8 mouse cellular contexts compared by ENCODE assay signal in genomic region chr9:65587270-65587572, GRCm38 (mm10). TPM values are rescaled to one million over a fixed set of nuclear protein-coding genes. Genes with fewer than 3 reads are reported as not detected.
A peak's percentile ranks its signal among the peaks of the same experiment; 100 is the strongest.
DNase-seq lines count a peak whose midpoint lies in the region; ATAC-seq and TF ChIP-seq lines count a peak whose summit lies in the region.

No protein-coding gene starts in this region.

- H3K9ac ChIP-seq in heart, postnatal 0 days (replicated peaks; ENCODE audit: low read depth, low read length), result peak overlapping the region; percentile 58
- H3K9ac ChIP-seq in hindbrain, embryonic 16.5 days (ENCODE audit: low read depth, low read length), result no peak overlapping the region; the same call in 1 of the 2 replicates
- H3K9ac ChIP-seq in midbrain, embryonic 13.5 days (replicated peaks), result peak overlapping the region; percentile 71

- no peaks in the 10 kb centered on the region for H3K27me3 ChIP-seq in heart, postnatal 0 days (ENCODE audit: control insufficient read depth, insufficient read depth, low read length)
- no peaks in the 10 kb centered on the region for H3K27me3 ChIP-seq in hindbrain, embryonic 16.5 days (replicated peaks; ENCODE audit: control insufficient read depth, insufficient read depth, low read length)
- no peaks in the 10 kb centered on the region for H3K27me3 ChIP-seq in midbrain, embryonic 13.5 days

- TF ChIP-seq CTCF in heart, postnatal 0 days (IDR thresholded peaks at IDR 0.05; ENCODE audit: low read depth), result no peak
- no peak for TF ChIP-seq CTCF in brain, embryonic 14.5 days (IDR thresholded peaks at IDR 0.05; ENCODE audit: borderline replicate concordance, extremely low read depth, insufficient read depth, insufficient read length)

- no peak for TF ChIP-seq EP300 in heart, postnatal 0 days (IDR thresholded peaks at IDR 0.05; ENCODE audit: low read depth)

- no peaks in the 10 kb centered on the region for H3K9me3 ChIP-seq in heart, postnatal 0 days (replicated peaks; ENCODE audit: control insufficient read depth, low read length)
- H3K9me3 ChIP-seq in hindbrain, embryonic 16.5 days (ENCODE audit: control insufficient read depth, low read length), result no peaks in the 10 kb centered on the region
- no peaks in the 10 kb centered on the region for H3K9me3 ChIP-seq in midbrain, embryonic 13.5 days

- TF ChIP-seq POLR2A in brain, embryonic 14.5 days (IDR thresholded peaks at IDR 0.05; ENCODE audit: borderline replicate concordance, extremely low read depth, insufficient read depth, insufficient read length, poor library complexity, severe bottlenecking), result no peak

- no peak for DNase-seq in heart, postnatal 0 days (ENCODE audit: low spot score)
- no peak for DNase-seq in heart, postnatal 36 days
- peak; percentile 26 for DNase-seq in brain, embryonic 14.5 days (ENCODE audit: low read depth)
- DNase-seq in right cerebral cortex, postnatal 10 days (ENCODE audit: low spot score in 2 of 2), result no peak
- DNase-seq in testis, postnatal 14 days (ENCODE audit: low spot score), result no peak
- DNase-seq in B cell, adult 2 months, result no peak

- WGBS in heart, postnatal 0 days, result 1% methylated on average over 6 of the region's 6 CpGs
- WGBS in hindbrain, embryonic 16.5 days, result under 1% methylated on average over 6 of the region's 6 CpGs
- 0% methylated on average over 6 of the region's 6 CpGs for WGBS in midbrain, embryonic 13.5 days

- peaks cover 14% of the 10 kb centered on the region; the same call in 1 of the 2 replicates for H3K4me1 ChIP-seq in heart, postnatal 0 days (ENCODE audit: control insufficient read depth, insufficient read depth)
- peaks cover 18% of the 10 kb centered on the region for H3K4me1 ChIP-seq in hindbrain, embryonic 16.5 days (ENCODE audit: control insufficient read depth, insufficient read depth, low read depth, low read length)
- peaks cover 33% of the 10 kb centered on the region for H3K4me1 ChIP-seq in midbrain, embryonic 13.5 days (replicated peaks)

- H3K4me2 ChIP-seq in heart, postnatal 0 days (ENCODE audit: low read depth, low read length), result peak overlapping the region; percentile 92
- peak overlapping the region; percentile 94 for H3K4me2 ChIP-seq in hindbrain, embryonic 16.5 days (ENCODE audit: low read length)
- H3K4me2 ChIP-seq in midbrain, embryonic 13.5 days (replicated peaks), result peak overlapping the region; percentile 100

- intact Hi-C loops in heart, postnatal 36 days (cut with DNase I), result no loop called here

- 0 out of 2 replicates have a peak, but pooled peaks cover 9% of the 10 kb centered on the region for H3K36me3 ChIP-seq in heart, postnatal 0 days (replicated peaks; ENCODE audit: control insufficient read depth, insufficient read depth, low read length)
- H3K36me3 ChIP-seq in hindbrain, embryonic 16.5 days (ENCODE audit: control insufficient read depth, insufficient read depth, low read length), result no peaks in the 10 kb centered on the region
- H3K36me3 ChIP-seq in midbrain, embryonic 13.5 days, result peaks cover 8% of the 10 kb centered on the region; the same call in 1 of the 2 replicates

- H3K4me3 ChIP-seq in heart, postnatal 0 days (ENCODE audit: low read depth, low read length), result peak overlapping the region; percentile 69
- peak overlapping the region; percentile 53 for H3K4me3 ChIP-seq in hindbrain, embryonic 16.5 days (ENCODE audit: low read length)
- H3K4me3 ChIP-seq in midbrain, embryonic 13.5 days (replicated peaks), result peak overlapping the region; percentile 59

- peak overlapping the region; percentile 52; the same call in 1 of the 2 replicates for H3K27ac ChIP-seq in heart, postnatal 0 days (ENCODE audit: low read depth)
- H3K27ac ChIP-seq in hindbrain, embryonic 16.5 days (ENCODE audit: low read depth, low read length), result no peak overlapping the region
- H3K27ac ChIP-seq in midbrain, embryonic 13.5 days, result no peak overlapping the region

- ATAC-seq in heart, postnatal 0 days (ENCODE audit: insufficient read depth, low read depth), result no peak
- ATAC-seq in hindbrain, embryonic 16.5 days, result no peak
- peak; percentile 53; the same call in 1 of the 2 replicates for ATAC-seq in midbrain, embryonic 13.5 days

RNA-seq across cellular contexts. Expression of gene Pif1, which starts 0.3 kb away (rescaled TPM):
- total RNA-seq in heart, postnatal 0 days (2014; rRNA removed; ENCODE audit: low replicate concordance), result 7.1 and 32.7 TPM in 2 replicates
- 2.5 and 2.6 TPM in 2 replicates for polyA plus RNA-seq in heart, postnatal 0 days (2015; fragmentation: Nextera tagmentation; extraction: Ambion mirVana)
- total RNA-seq in heart, postnatal 36 days (2021), result under 1 TPM; 0.30 to 0.61 TPM
- 7.7 TPM in 2 replicates for polyA plus RNA-seq in brain, embryonic 14.5 days (2012; rRNA removed)
- polyA plus RNA-seq in hindbrain, embryonic 16.5 days (2015; fragmentation: Nextera tagmentation; extraction: Ambion mirVana), result 3.2 and 4.3 TPM in 2 replicates
- 8.4 and 9.7 TPM in 2 replicates for polyA plus RNA-seq in midbrain, embryonic 13.5 days (2015; fragmentation: Nextera tagmentation; extraction: Ambion mirVana)

RNA-seq across cellular contexts. Expression of gene Plekho2, which starts 7.4 kb away (rescaled TPM):
- total RNA-seq in heart, postnatal 0 days (2014; rRNA removed; ENCODE audit: low replicate concordance), result 12.8 and 21.0 TPM in 2 replicates
- polyA plus RNA-seq in heart, postnatal 0 days (2015; fragmentation: Nextera tagmentation; extraction: Ambion mirVana), result 7.6 and 8.3 TPM in 2 replicates
- 10 to 100 TPM; 13.3 to 15.3 TPM for total RNA-seq in heart, postnatal 36 days (2021)
- 5.9 TPM in 2 replicates for polyA plus RNA-seq in brain, embryonic 14.5 days (2012; rRNA removed)
- 7.1 and 8.0 TPM in 2 replicates for polyA plus RNA-seq in hindbrain, embryonic 16.5 days (2015; fragmentation: Nextera tagmentation; extraction: Ambion mirVana)
- 5.6 and 5.9 TPM in 2 replicates for polyA plus RNA-seq in midbrain, embryonic 13.5 days (2015; fragmentation: Nextera tagmentation; extraction: Ambion mirVana)

RNA-seq across cellular contexts. Expression of gene Rbpms2, which starts 42.2 kb away (rescaled TPM):
- total RNA-seq in heart, postnatal 0 days (2014; rRNA removed; ENCODE audit: low replicate concordance), result 94.5 and 121 TPM in 2 replicates
- 108 and 117 TPM in 2 replicates for polyA plus RNA-seq in heart, postnatal 0 days (2015; fragmentation: Nextera tagmentation; extraction: Ambion mirVana)
- 10 to 100 TPM; 35.7 to 37.9 TPM for total RNA-seq in heart, postnatal 36 days (2021)
- 6.9 and 7.0 TPM in 2 replicates for polyA plus RNA-seq in brain, embryonic 14.5 days (2012; rRNA removed)
- polyA plus RNA-seq in hindbrain, embryonic 16.5 days (2015; fragmentation: Nextera tagmentation; extraction: Ambion mirVana), result 4.6 and 4.7 TPM in 2 replicates
- 4.5 and 4.9 TPM in 2 replicates for polyA plus RNA-seq in midbrain, embryonic 13.5 days (2015; fragmentation: Nextera tagmentation; extraction: Ambion mirVana)

Comparison
In these comparisons a context has a peak if more than half of its experiments do, and no peak if none do; other contexts are left out.
1. RNA of gene Rbpms2, which starts 42.2 kb away (polyA plus RNA-seq): 108 to 117 TPM in heart, postnatal 0 days; 6.9 to 7.0 TPM in brain, embryonic 14.5 days, 4.6 to 4.7 TPM in hindbrain, embryonic 16.5 days and 4.5 to 4.9 TPM in midbrain, embryonic 13.5 days; every median in the first group is over 10 times any median in the second.
2. Peak in every context shown above with its lines, with median percentiles within 50 percentile points of each other: H3K4me2 ChIP-seq and H3K4me3 ChIP-seq.